Mouse (Mus musculus) cerebellum, adult 11-12 months (tissue): Measurements from ENCODE around the gene Arhgap42.

Source experiments
- DNase-seq: peaks from one replicate; pipeline ENCODE4 v3.0.0; 2022

Gene Arhgap42

GRCm38 (mm10) chr9:9238438-9239391 is at the start of gene Arhgap42:
Gene Arhgap42 (minus strand): TSS chr9:9239101.
- DNase-seq: peak; percentile 2

DNA sequence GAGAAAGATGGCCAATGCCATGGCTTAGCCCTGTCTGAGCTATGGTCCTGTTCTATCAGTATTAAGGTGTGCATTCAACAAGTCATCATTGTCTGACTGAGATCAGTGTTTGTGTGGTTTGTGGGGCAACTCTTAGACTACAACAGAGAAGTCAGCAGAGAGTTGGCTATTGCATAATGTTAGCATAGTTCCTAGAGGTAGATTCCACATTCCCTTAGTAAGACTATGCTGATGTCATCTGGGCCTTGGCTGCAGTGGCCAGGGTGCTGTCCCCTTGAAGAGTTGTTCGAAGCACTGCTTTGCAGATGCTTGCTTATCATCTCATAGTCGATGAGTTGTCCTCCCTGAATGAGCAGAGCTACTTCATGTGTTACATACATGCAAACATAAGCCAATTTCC is 49.2 kb upstream of the Arhgap42 start:
- no peak for DNase-seq

DNA sequence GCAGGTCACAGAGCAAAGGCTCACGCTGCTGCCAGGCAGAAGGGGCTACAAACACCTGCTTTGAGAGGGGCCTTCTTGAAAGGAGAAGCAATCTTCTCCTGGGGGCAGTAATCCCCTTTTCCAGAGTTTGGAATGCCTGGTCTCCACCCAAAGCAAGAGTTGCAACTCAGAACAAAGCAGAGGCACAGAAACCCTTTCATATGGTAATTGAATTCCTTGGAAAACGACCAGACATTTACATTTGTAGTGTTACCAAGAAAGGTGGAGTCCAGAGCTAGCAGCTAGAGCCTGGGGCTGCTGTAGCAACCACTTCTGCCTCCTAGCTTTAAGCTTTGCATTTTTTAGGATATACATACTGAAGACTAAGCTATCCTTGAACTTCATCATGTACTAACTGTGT is 30.4 kb upstream of the Arhgap42 start:
- DNase-seq: no peak

DNA sequence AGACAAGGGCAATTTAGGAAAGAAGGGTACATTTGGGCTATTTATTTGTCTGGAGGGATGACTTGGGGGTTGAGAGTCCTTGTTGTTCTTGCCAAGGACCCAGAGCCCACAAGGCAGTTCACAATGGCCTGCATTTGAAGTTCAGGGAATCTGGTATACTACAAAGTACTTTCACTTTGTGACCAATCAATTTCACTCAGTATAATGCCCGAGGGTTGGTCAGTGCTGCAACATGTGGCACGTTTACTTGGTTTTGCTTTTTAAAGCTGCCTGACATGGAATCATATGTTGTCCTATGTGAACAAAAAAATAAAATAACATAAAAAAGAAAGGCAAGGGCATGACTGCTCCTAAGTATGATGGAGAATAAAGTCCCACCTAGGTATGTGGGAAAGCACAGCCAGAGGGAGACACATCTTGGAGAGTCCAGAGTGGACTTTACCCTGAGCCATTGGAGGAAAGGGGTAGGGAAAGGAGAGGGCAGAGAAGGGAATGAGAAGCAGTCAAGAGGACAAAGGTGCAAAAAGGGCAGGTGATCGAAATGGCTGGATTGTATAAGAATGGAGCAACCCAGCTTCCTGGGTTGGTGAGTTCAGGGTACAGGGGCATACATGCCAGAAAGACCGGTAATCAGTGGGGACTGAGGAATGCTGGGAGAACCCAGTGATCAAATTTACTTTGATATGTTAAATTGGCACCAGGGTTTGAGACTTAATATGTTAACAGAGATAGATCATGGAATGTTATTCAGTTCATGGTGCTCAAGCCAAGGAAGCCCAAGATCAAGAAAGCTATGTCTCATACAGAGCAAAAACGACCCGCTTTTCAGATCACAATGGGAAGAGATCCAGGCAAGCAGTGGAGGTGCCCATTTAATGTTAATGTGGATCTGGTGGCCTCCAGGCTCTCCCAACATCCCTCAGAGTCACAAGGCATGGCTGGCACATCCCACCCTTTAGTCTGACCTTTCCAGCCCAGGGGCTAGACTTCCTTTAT is 29.0 kb upstream of the Arhgap42 start:
- no peak for DNase-seq

GRCm38 (mm10) chr9:9263543-9263942 is 24.6 kb upstream of the Arhgap42 start:
- DNase-seq: no peak

DNA sequence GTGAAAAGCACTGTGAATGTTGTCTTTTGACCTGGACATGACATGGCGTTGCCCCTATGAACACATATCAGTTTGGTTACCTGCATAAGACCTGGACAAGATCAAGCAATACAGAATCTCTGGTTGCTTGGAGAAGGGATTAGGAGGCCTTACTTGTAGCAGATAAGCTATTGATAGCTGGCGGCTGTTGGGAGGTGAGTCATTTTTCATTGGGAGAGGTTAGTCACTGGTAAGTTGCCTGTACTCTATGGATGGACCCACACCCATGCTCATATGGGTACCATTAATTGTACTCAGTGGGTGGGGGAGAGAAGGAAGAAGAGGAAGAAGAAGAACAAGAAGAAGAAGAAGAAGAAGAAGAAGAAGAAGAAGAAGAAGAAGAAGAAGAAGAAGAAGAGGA is 23.6 kb upstream of the Arhgap42 start:
- DNase-seq: no peak

DNA sequence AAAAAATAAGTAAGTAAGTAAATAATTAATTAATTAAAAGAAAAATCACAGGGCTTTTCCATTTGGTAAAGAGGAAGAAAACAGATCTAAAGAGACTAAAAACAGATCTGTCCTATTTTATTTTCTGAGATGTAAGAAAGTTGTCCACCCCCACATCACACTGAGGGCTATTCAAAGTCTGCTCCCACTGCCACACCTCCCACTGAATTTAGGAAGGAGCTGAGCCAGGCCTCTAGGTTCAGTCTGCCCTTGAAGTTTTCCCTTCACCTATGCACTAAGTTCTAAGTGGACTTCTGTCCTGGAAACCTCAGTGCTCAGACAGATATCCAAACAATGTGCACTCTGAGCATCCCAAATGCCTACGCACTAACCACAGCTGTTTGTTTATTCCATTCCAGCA is 15.9 kb upstream of the Arhgap42 start:
- no peak for DNase-seq

DNA sequence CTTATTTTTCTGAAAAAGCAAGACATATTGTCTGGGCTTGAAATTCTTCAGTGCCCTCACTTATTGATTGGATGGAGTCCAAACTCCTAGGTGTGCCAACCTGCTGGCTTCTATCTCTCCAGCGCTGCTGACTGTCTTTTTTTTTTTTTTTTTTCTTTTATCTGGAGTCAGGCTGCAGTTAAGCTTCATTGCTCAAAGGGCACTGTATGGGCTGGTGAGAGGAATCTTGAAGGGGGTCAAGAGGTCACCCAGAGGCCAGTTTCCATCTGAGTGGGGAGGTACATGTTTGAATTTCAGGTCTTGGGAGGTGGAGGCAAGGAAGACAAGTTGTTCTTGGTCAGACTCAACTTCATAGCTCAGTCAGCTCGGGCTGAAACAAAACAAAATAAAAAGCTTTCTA is 9.6 kb upstream of the Arhgap42 start:
- no peak for DNase-seq

GRCm38 (mm10) chr9:9245994-9246393 is 7.1 kb upstream of the Arhgap42 start:
- no peak for DNase-seq

GRCm38 (mm10) chr9:9243834-9244233 is 4.9 kb upstream of the Arhgap42 start:
- DNase-seq: no peak

DNA sequence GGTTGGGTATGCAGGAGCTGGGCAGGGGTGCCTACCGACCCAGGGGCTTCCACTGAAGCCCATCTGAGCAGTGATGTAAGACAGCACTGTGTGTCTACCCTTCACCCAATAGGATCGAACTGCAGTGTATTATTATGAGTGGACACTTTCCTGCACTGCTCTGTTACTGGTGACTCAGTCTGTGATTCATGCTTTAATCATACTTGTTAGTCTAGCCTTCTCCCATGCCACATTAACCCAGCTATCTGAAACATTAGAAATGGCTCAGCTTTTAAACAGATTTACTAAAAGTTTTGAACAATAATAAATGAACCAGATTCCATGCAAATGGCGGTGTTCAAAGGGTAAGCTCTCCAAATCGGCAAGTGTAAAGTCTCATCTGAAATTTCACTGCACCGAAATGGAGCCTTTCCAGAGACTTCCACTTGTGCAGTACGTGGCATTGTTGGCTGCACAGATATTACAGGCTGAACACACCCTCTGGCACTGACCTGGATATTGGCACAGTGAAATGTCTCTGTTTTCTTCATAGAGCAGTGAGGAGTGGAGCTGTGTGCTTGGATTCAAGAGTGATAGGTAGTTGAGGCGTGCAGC is 2.4 kb upstream of the Arhgap42 start:
- DNase-seq: no peak

DNA sequence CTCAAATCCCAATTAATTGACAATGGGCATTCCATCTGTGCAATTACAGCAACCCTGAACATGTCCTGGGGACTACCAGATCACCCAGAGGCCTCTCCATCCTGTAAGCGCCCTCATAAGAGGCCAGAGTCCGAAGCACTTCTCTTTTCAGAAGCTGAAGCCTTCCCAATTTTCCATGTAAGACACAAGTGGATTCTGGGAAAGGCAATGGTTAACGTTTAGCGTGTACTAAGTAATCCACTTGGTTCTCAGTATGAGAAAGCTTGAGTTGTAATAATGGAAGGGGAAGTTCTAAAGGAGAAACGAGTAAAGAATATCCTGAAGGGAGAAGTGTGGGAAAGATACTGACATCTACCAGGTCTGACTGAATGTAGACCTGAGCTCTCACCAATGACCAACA is 1.4 kb downstream of the Arhgap42 start:
- DNase-seq: no peak

- DNase-seq: no peak
These were observed 9.2 kb downstream of the Arhgap42 start for GRCm38 (mm10) chr9:9229662-9230061.

DNA sequence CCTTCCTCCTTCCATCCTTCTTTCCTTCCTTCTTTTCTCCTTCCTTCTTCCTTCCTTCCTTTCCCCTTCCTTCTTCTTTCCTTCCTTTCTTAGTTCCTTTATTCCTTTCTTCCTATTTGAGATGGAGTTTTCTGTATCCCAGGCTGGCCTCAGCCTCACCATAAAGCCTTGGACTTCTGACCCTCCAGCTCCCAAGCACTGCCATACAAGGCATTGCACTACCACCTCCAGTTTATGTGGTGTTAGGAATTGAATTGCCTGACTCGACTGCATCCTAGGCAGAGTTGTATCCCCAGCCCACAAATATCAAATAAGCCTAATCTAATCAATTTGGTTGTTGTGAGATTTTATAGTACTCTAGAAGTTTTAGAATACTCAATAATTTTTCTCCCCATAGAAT is 14.1 kb downstream of the Arhgap42 start:
- DNase-seq: no peak

GRCm38 (mm10) chr9:9223384-9223783 is 15.5 kb downstream of the Arhgap42 start:
- DNase-seq: no peak

- no peak for DNase-seq
These were observed 16.9 kb downstream of the Arhgap42 start for GRCm38 (mm10) chr9:9221950-9222486.

GRCm38 (mm10) chr9:9221185-9221584 is 17.7 kb downstream of the Arhgap42 start:
- no peak for DNase-seq

GRCm38 (mm10) chr9:9218301-9218700 is 20.6 kb downstream of the Arhgap42 start:
- DNase-seq: no peak

- no peak for DNase-seq
These were observed 24.1 kb downstream of the Arhgap42 start for GRCm38 (mm10) chr9:9214849-9215248.

DNA sequence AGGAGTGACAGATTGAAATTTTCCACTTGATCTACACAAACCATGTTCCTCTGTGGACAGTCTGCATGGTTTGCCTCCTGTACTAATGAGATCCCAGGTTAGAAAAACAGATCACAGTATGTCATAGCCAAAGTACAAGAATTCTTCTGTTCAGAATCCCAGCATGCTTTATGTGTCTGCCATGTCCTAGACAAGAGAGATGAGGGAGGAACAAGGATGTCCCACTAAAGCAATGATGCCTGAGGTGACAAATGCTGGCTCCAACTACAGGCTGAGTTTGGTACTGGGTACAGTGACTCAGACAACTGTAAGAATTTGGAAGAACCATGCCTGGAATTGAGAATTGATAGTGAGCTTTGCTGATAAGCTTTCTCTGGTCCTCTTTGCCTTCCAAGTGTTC is 24.6 kb downstream of the Arhgap42 start:
- no peak for DNase-seq

DNA sequence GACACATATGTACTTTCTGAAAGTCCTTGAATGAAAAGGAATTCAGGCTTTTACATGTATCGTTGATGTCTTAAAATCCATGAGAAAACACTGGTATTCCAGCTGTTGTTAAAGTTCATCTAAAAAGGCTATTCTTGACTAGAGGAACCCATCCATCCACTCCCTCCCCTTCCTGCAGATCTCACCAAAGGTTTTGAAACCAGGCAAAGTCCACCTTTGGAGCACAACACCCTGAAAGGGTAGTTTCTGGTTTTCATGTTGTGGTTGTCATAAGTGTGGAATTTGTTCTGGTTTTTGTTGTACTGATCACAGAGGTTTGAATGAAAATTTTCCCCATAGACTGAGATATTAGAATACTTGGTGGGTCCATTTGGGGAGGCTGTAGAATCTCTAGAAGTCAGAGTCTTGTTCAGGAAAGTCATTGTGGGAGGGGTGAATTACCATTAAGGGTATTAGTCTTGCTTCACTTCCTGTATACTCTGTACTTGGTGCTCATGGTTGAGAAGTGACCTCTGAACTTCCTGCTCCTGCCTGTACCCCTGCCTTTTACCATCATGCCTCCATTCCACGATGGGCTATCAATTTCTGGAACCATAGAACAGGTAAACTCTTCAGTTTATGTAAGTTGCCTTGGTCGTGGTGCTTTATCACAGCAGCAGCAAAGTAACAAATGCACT is 27.4 kb downstream of the Arhgap42 start:
- DNase-seq: no peak

- no peak for DNase-seq
These were observed 28.4 kb downstream of the Arhgap42 start for GRCm38 (mm10) chr9:9210464-9210863.
